Mouse (Mus musculus) heart, postnatal 0 days (tissue): ENCODE measurements around the gene Rae1. TPM values are rescaled to one million over a fixed set of nuclear protein-coding genes. Genes with fewer than 3 reads are reported as not detected.
A peak's percentile ranks its signal among the peaks of the same experiment; 100 is the strongest.

Experiments
- ATAC-seq: fragments of 200-750 bp; cut with Nextera tagmentation; 2 replicates; pipeline ENCODE4 v1.8.0; 2017; ENCODE audit warnings: low read depth, moderate number of reproducible peaks, moderate library complexity; ENCODE audit not compliant: insufficient read depth
- DNase-seq: peaks from one replicate; pipeline ENCODE4 v3.0.0-alpha.2; 2016; ENCODE audit warnings: low spot score
- H3K27ac ChIP-seq: fragments of 300-500 bp; sonication (generic); 2 replicates; pipeline ENCODE4 v1.5.1; 2014; ENCODE audit warnings: low read depth, mild to moderate bottlenecking
- H3K27me3 ChIP-seq: fragments of 300-500 bp; sonication (generic); 2 replicates; pipeline ENCODE4 v1.6.1; 2014; ENCODE audit warnings: low read length, mixed read lengths; ENCODE audit not compliant: control insufficient read depth, insufficient read depth
- H3K36me3 ChIP-seq: fragments of 300-500 bp; sonication (generic); replicated peaks from 2 replicates; pipeline ENCODE4 v1.6.1; 2014; ENCODE audit warnings: low read length, mixed read lengths; ENCODE audit not compliant: control insufficient read depth, insufficient read depth
- H3K4me1 ChIP-seq: fragments of 300-500 bp; sonication (generic); 2 replicates; pipeline ENCODE4 v1.6.1; 2014; ENCODE audit warnings: antibody characterized with exemption; ENCODE audit not compliant: control insufficient read depth, insufficient read depth
- H3K4me2 ChIP-seq: fragments of 300-500 bp; sonication (generic); 2 replicates; pipeline ENCODE4 v1.6.1; 2014; ENCODE audit warnings: low read depth, mild to moderate bottlenecking, low read length, moderate library complexity
- H3K4me3 ChIP-seq: fragments of 300-500 bp; sonication (generic); 2 replicates; pipeline ENCODE4 v1.5.1; 2014; ENCODE audit warnings: low read depth, low read length
- H3K9ac ChIP-seq: fragments of 300-500 bp; sonication (generic); replicated peaks from 2 replicates; pipeline ENCODE4 v1.6.1; 2014; ENCODE audit warnings: low read depth, low read length, mixed read lengths
- H3K9me3 ChIP-seq: fragments of 300-500 bp; sonication (generic); replicated peaks from 2 replicates; pipeline ENCODE4 v1.6.1; 2016; ENCODE audit warnings: low read length; ENCODE audit not compliant: control insufficient read depth
- CTCF ChIP-seq: IDR thresholded peaks from 2 replicates; pipeline ENCODE4 v1.5.1; 2016; ENCODE audit warnings: antibody characterized with exemption, control low read depth, low read depth
- EP300 ChIP-seq: IDR thresholded peaks from 2 replicates; pipeline ENCODE4 v1.6.1; 2016; ENCODE audit warnings: antibody characterized with exemption, low read depth
- WGBS: fragments of 180-500 bp; shearing (Covaris S2); extraction: QIAGEN DNeasy Blood & Tissue Kit; methylation state at CpG from one replicate; pipeline ENCODE4 v1.1.7; 2014; 5-methylcytosine and 5-hydroxymethylcytosine counted together
- polyA plus RNA-seq: library from polyadenylated mRNA; unstranded; fragments of >200 nt; fragmentation: Nextera tagmentation; extraction: Ambion mirVana; gene quantifications from 2 replicates; pipeline ENCODE4 v1.2.1, GENCODE M21; 2015
- total RNA-seq: library from RNA; depleted of rRNA; stranded (reverse); fragments of >200 nt; gene quantifications from 2 replicates; pipeline ENCODE4 v1.2.3, GENCODE M21; 2014; ENCODE audit warnings: low replicate concordance

Rae1 gene
- total and polyA plus RNA-seq, 2 experiments from 2014 or later = 76.7 to 83.4 TPM

- Histone ChIP-seq H3K27ac (no peak overlapping the region), H3K4me1 (no peaks in the 10 kb centered on the region), H3K4me3 (no peak overlapping the region), H3K27me3 (no peaks in the 10 kb centered on the region), H3K9ac (no peak overlapping the region), H3K36me3 (peaks cover 92% of the 10 kb centered on the region), H3K9me3 (no peaks in the 10 kb centered on the region), H3K4me2 (no peak overlapping the region)
- TF ChIP-seq CTCF = no peak
- TF ChIP-seq EP300 = no peak
- WGBS = 93% methylated on average over 8 of the region's 8 CpGs
- ATAC-seq (no peak), DNase-seq (no peak)
These were observed 11.5 kb downstream of the Rae1 start for GRCm38 (mm10) chr2:173011440-173011839.

GRCm38 (mm10) chr2:173014741-173015287 lies 14.9 kb downstream of the Rae1 start:
- WGBS = 31% methylated on average over 7 of the region's 7 CpGs
- TF ChIP-seq EP300 = no peak
- TF ChIP-seq CTCF = no peak
- Histone ChIP-seq H3K4me1 (peaks cover 18% of the 10 kb centered on the region), H3K36me3 (peaks cover 58% of the 10 kb centered on the region), H3K27ac (no peak overlapping the region), H3K27me3 (no peaks in the 10 kb centered on the region), H3K4me2 (no peak overlapping the region), H3K4me3 (no peak overlapping the region), H3K9ac (no peak overlapping the region), H3K9me3 (no peaks in the 10 kb centered on the region)
- ATAC-seq (no peak), DNase-seq (no peak)

- Histone ChIP-seq H3K9ac (no peak overlapping the region), H3K4me2 (no peak overlapping the region), H3K27ac (peak overlapping the region; percentile 83), H3K4me3 (no peak overlapping the region), H3K27me3 (no peaks in the 10 kb centered on the region), H3K9me3 (no peaks in the 10 kb centered on the region), H3K36me3 (peaks cover 27% of the 10 kb centered on the region), H3K4me1 (peaks cover 23% of the 10 kb centered on the region)
- DNase-seq = no peak
- TF ChIP-seq CTCF (no peak), EP300 (no peak)
- 29% methylated on average over 6 of the region's 6 CpGs for WGBS
- ATAC-seq = no peak
These were observed 18.0 kb downstream of the Rae1 start for GRCm38 (mm10) chr2:173017940-173018339.

- DNase-seq (peak; percentile 91), ATAC-seq (peak; percentile 72)
- Histone ChIP-seq H3K27me3 (no peaks in the 10 kb centered on the region), H3K9ac (peak overlapping the region; percentile 28; the same call in 1 of the 2 replicates), H3K9me3 (no peaks in the 10 kb centered on the region), H3K4me3 (no peak overlapping the region), H3K36me3 (peaks cover 20% of the 10 kb centered on the region), H3K4me2 (peak overlapping the region; percentile 4; the same call in 1 of the 2 replicates), H3K4me1 (peaks cover 27% of the 10 kb centered on the region), H3K27ac (peak overlapping the region; percentile 83)
- TF ChIP-seq EP300 (no peak), CTCF (peak; percentile 37)
- 10% methylated on average over 8 of the region's 8 CpGs for WGBS
These were observed 18.7 kb downstream of the Rae1 start for GRCm38 (mm10) chr2:173018618-173019017.

GRCm38 (mm10) chr2:173019322-173019721 lies 19.4 kb downstream of the Rae1 start:
- Histone ChIP-seq H3K4me2 (peak overlapping the region; percentile 74), H3K9ac (0 out of 2 replicates have a peak overlapping the region, but pooled peaks have one; percentile 28), H3K9me3 (no peaks in the 10 kb centered on the region), H3K4me1 (peaks cover 32% of the 10 kb centered on the region), H3K4me3 (peak overlapping the region; percentile 39), H3K27me3 (no peaks in the 10 kb centered on the region), H3K27ac (peak overlapping the region; percentile 83), H3K36me3 (peaks cover 13% of the 10 kb centered on the region)
- no peak for ATAC-seq
- TF ChIP-seq EP300 = no peak
- no peak for TF ChIP-seq CTCF
- DNase-seq = no peak
- WGBS = 18% methylated on average over 9 of the region's 9 CpGs

GRCm38 (mm10) chr2:173019790-173020189 lies 19.9 kb downstream of the Rae1 start:
- peak; percentile 90 for TF ChIP-seq EP300
- no peak for TF ChIP-seq CTCF
- Histone ChIP-seq H3K36me3 (peaks cover 9% of the 10 kb centered on the region), H3K9me3 (no peaks in the 10 kb centered on the region), H3K9ac (0 out of 2 replicates have a peak overlapping the region, but pooled peaks have one; percentile 28), H3K27ac (peak overlapping the region; percentile 83), H3K4me1 (peaks cover 37% of the 10 kb centered on the region), H3K27me3 (no peaks in the 10 kb centered on the region), H3K4me2 (peak overlapping the region; percentile 74), H3K4me3 (peak overlapping the region; percentile 39)
- WGBS = under 1% methylated on average over 26 of the region's 29 CpGs
- peak; percentile 86 for DNase-seq
- ATAC-seq = peak; percentile 69
